Mouse (Mus musculus) spleen, postnatal 4 days (tissue): ENCODE results near the gene Abca13.
"Not testable (repeated sequence)": the region's sequence is repeated elsewhere in the genome, so short reads cannot be mapped to it uniquely, and the experiment has no call there.

Experiments
- DNase-seq, 2 experiments: peaks; one replicate each; pipeline ENCODE4 v3.0.0; 2022; ENCODE audit warnings: low spot score in 2 of 2

Abca13 gene

GRCm38 (mm10) chr11:9191555-9192131, at the start of gene Abca13:
Abca13 (plus strand) TSS chr11:9191942.
- DNase-seq, result peak in 1 of 2 experiments; percentile 61

- DNase-seq, result no peak
Observed at GRCm38 (mm10) chr11:9145113-9145512, 46.6 kb upstream of the Abca13 start.

GRCm38 (mm10) chr11:9146115-9146514, 45.6 kb upstream of the Abca13 start:
- no peak for DNase-seq

- DNase-seq, result no peak
Observed at GRCm38 (mm10) chr11:9146683-9147082, 45.1 kb upstream of the Abca13 start.

GRCm38 (mm10) chr11:9148206-9148605, 43.5 kb upstream of the Abca13 start:
- DNase-seq, result no peak

GRCm38 (mm10) chr11:9150403-9150802, 41.3 kb upstream of the Abca13 start:
- DNase-seq, result not testable (repeated sequence)

- peak in 1 of 2 experiments; percentile 3 for DNase-seq
Observed at GRCm38 (mm10) chr11:9159953-9160352, 31.8 kb upstream of the Abca13 start.

- DNase-seq, result no peak
Observed at GRCm38 (mm10) chr11:9167331-9167730, 24.4 kb upstream of the Abca13 start.

GRCm38 (mm10) chr11:9181477-9181876, 10.3 kb upstream of the Abca13 start:
- no peak for DNase-seq

GRCm38 (mm10) chr11:9189471-9189870, 2.3 kb upstream of the Abca13 start:
- DNase-seq, result not testable (repeated sequence)

GRCm38 (mm10) chr11:9190772-9191554, 779 bp upstream of the Abca13 start:
- DNase-seq, result no peak

- no peak for DNase-seq
Observed at GRCm38 (mm10) chr11:9194861-9195260, 3.1 kb downstream of the Abca13 start.

GRCm38 (mm10) chr11:9199868-9200267, 8.1 kb downstream of the Abca13 start:
- DNase-seq, result no peak

- no peak for DNase-seq
Observed at GRCm38 (mm10) chr11:9210707-9211106, 19.0 kb downstream of the Abca13 start.

- DNase-seq, result no peak
Observed at GRCm38 (mm10) chr11:9213580-9213979, 21.8 kb downstream of the Abca13 start.

- no peak for DNase-seq
Observed at GRCm38 (mm10) chr11:9216252-9216651, 24.5 kb downstream of the Abca13 start.

GRCm38 (mm10) chr11:9220501-9220900, 28.8 kb downstream of the Abca13 start:
- DNase-seq, result no peak

GRCm38 (mm10) chr11:9221646-9222045, 29.9 kb downstream of the Abca13 start:
- DNase-seq, result no peak

- DNase-seq, result no peak
Observed at GRCm38 (mm10) chr11:9226399-9226798, 34.7 kb downstream of the Abca13 start.

- DNase-seq, result not testable (repeated sequence)
Observed at GRCm38 (mm10) chr11:9249627-9250026, 57.9 kb downstream of the Abca13 start.

GRCm38 (mm10) chr11:9263072-9263471, 71.3 kb downstream of the Abca13 start:
- DNase-seq, result not testable (repeated sequence)

GRCm38 (mm10) chr11:9269090-9269489, 77.3 kb downstream of the Abca13 start:
- no peak for DNase-seq

- DNase-seq, result no peak
Observed at GRCm38 (mm10) chr11:9285204-9285603, 93.5 kb downstream of the Abca13 start.
